Mouse (Mus musculus): ENCODE measurements at regions not wholly inside any gene's neighbourhood (a gene's known extent, or its start where the extent isn't known, plus 50 kb on each side); places are given as distances from the start of the nearest gene placed in this dataset.
"Not testable (repeated sequence)": the region's sequence is repeated elsewhere in the genome, so short reads cannot be mapped to it uniquely, and the experiment has no call there.

- DNase-seq (ENCODE audit: low spot score) = no peak
These were observed 103.2 kb upstream of the Cep85l start for GRCm38 (mm10) chr10:53482919-53483318.

- no peak for DNase-seq (ENCODE audit: low spot score)
These were observed 90.5 kb upstream of the Cep85l start for GRCm38 (mm10) chr10:53470200-53470599.

DNA sequence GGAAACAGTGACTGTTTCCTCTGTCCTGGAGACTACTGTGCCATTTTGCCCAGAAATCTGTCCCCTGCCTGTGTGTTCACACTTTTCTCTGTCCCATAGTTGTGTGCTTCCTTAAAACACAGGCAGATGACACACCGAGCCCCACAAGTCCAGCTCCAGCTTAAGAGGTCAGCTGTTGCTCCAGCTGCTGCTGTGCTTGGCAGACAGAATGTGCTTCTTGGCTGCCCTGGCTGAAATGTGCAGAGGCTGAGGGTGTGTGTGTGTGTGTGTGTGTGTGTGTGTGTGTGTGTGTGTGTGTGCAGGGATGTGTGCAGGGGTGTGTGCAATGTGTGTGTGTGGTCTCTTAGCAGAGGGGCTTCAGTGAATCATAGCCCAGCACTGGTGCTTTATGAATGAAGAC lies 89.9 kb upstream of the Cep85l start:
- peak; percentile 21 for DNase-seq (ENCODE audit: low spot score)

GRCm38 (mm10) chr10:53468293-53468545 lies 88.5 kb upstream of the Cep85l start:
- peak; percentile 70 for DNase-seq (ENCODE audit: low spot score)

GRCm38 (mm10) chr10:53467472-53468292 lies 87.9 kb upstream of the Cep85l start:
- peak; percentile 24 for DNase-seq (ENCODE audit: low spot score)

- DNase-seq (ENCODE audit: low spot score) = peak; percentile 86
These were observed 87.1 kb upstream of the Cep85l start for GRCm38 (mm10) chr10:53466851-53467250.

GRCm38 (mm10) chr10:53466261-53466660 lies 86.5 kb upstream of the Cep85l start:
- no peak for DNase-seq (ENCODE audit: low spot score)

GRCm38 (mm10) chr10:53464581-53464980 lies 84.8 kb upstream of the Cep85l start:
- no peak for DNase-seq (ENCODE audit: low spot score)

GRCm38 (mm10) chr10:53464006-53464405 lies 84.3 kb upstream of the Cep85l start:
- peak; percentile 75 for DNase-seq (ENCODE audit: low spot score)

DNA sequence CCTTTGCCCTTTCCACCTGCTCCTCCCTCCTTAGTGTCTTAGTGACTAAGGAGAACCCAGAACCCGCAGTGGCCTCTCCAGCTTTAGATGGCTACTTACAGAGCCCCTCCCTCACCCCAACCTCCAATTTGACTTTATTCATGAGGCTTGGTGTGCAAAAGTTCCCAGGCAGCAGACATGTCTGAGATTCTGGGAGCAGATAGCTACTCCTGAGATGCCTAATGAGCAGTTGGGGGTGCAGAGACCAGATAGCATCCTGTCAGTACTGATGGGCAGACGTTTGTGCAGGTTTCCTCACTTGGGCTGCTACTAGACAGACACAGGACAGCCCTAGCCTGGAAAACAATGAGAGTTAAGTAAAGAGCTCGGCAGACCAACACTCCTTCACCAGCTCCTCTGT lies 83.7 kb upstream of the Cep85l start:
- no peak for DNase-seq (ENCODE audit: low spot score)

DNA sequence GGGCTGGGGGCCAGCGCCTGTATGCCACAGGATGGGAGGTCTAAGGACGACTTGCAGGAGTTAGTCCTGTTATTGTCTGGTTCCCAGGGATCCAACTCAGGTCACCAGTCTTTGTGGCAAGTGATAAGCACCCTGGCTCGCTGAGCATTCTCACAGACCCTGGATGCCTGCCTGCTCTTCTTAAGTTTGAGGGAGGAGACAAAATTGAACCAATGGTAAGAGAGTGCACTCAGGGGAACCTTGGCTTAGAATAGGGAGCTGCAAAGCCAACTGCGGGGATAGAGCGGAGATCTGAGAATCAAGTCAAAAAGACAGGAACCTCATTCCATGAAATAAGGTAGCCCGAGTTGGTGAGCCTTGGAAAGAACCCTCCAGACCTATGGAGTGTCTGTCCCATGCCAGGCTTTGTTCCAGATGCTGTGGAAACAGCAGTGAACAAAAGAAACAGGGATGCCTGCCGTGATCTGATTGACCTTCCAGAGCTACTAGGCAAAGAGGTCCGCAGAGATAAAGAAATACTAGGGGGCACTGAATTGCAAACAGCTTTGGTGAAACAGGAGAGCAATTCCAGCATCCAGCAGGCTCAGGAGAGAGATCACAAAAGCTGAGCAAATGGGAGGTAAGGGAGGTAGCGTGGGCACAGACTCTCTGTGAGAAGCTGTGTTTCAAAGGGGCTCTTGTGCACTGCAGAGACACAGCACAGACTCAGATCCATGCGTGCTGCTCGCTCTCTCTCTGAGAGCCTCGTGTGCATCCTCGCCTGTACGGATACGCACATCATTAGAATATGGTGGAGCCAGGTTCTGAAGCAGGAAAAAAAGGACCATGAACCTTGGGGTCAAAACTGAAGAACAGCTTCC lies 82.9 kb upstream of the Cep85l start:
- DNase-seq (ENCODE audit: low spot score) = peak; percentile 50

GRCm38 (mm10) chr10:53461070-53461781 lies 81.5 kb upstream of the Cep85l start:
- peak; percentile 35 for DNase-seq (ENCODE audit: low spot score)

DNA sequence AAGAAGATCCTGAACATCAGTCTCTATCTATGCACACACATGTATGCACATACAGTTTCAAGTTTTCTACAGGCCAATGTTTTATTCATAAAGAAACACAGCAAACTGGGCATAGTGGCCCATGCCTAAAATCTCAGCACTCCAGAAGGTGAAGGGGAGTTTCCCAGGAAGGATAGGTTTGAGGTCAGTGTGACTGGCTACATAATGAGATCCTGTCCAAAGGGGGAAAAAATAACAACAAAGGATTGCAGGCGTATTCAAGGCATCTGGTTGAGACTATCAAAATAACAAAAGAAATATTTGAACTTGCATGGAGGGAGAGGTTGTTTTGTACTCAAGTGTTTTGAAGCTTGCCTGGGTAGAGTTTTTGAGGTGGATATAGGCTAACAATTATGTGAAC lies 80.0 kb upstream of the Cep85l start:
- DNase-seq (ENCODE audit: low spot score) = not testable (repeated sequence)

DNA sequence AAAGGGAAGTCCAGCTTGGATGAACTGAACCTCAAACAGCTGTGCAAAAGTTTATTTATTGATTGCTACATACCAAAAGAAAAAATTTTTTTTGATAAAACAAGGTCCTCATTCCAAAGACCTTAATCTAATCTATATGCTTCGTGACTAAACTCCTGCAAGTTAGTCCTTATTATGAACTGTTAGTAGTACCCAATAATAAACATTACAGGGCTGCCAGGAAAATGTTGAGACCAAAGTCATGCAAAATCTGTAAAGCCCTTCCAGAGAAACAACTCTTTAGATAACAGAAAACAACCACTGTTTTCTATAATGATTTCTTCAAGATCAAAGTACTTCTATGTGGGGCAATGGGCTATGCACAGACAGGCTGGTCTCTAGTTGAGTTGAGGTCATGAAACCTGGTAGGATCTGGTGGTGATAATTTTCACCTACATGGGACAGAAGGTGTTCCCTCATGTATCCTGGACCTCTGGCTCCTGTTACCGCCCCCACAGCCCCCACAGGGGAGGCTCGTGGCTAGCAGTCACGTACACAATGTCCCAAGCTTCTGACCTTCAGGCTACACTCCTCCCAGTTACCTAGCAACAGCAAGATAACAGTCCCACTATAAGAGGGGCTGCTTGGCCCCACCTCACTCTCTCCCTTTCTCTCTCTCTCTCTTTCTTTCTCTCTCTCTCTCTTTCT lies 76.4 kb upstream of the Cep85l start:
- no peak for DNase-seq (ENCODE audit: low spot score)

- DNase-seq (ENCODE audit: low spot score) = no peak
These were observed 65.0 kb upstream of the Cep85l start for GRCm38 (mm10) chr10:53444789-53445188.

- DNase-seq (ENCODE audit: low spot score) = no peak
These were observed 63.7 kb upstream of the Cep85l start for GRCm38 (mm10) chr10:53443443-53443842.

DNA sequence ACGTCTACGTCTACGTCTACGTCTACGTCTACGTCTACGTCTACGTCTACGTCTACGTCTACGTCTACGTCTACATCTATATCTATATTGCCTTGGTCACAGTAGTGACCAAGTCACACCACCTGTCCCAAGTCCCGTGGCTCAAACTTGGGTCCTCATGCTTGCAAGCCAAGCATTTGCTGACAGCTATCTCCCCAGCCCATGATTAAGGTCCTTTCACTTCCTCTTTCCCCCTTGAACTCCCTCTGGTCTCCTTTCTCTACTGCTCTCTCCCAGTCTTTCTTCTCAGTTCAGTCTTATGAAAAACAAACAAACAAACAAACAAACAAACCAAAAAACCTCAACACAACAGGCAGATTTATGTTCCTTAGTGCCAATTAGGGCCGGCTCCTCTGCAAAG lies 63.2 kb upstream of the Cep85l start:
- DNase-seq (ENCODE audit: low spot score) = no peak

GRCm38 (mm10) chr10:53440251-53440650 lies 60.5 kb upstream of the Cep85l start:
- no peak for DNase-seq (ENCODE audit: low spot score)

GRCm38 (mm10) chr10:53438388-53438787 lies 58.6 kb upstream of the Cep85l start:
- no peak for DNase-seq (ENCODE audit: low spot score)

DNA sequence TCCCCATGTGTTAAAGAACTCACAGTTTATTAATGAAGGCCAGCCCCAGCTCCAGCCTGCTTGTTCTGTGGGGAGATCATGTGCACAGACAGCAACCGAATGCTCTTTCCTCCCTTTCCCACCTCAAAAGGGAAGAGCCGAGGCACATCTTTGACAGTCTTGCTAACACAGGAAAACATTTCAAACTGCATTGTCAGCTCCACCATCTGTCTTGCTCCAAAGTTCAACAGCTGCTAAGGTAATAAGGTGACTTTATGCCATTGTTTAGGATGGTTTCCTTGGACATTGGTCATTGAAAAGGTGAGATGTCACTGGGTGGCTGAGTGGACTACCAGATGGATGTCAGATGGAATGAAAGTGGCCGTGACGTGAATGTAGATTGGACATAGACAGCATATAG lies 58.0 kb upstream of the Cep85l start:
- no peak for DNase-seq (ENCODE audit: low spot score)

GRCm38 (mm10) chr10:53436023-53436475 lies 56.3 kb upstream of the Cep85l start:
- no peak for DNase-seq (ENCODE audit: low spot score)
